Mouse (Mus musculus) liver, embryonic 13.5 days (tissue): Measurements from ENCODE around the gene Dgkq. TPM values are rescaled to one million over a fixed set of nuclear protein-coding genes. Genes with fewer than 3 reads are reported as not detected.
"Not testable (repeated sequence)": the region's sequence is repeated elsewhere in the genome, so short reads cannot be mapped to it uniquely, and the experiment has no call there.

Source experiments
- ATAC-seq: fragments of 200-750 bp; cut with Nextera tagmentation; 2 replicates; pipeline ENCODE4 v1.8.0; 2017; ENCODE audit warnings: low read depth, mild to moderate bottlenecking, moderate number of reproducible peaks, moderate library complexity
- DNase-seq: peaks from one replicate; pipeline ENCODE4 v3.0.0; 2022
- H3K27ac ChIP-seq: fragments of 300-500 bp; sonication (generic); 2 replicates; pipeline ENCODE4 v1.5.1; 2015; ENCODE audit warnings: moderate library complexity, mild to moderate bottlenecking, inconsistent platforms
- H3K27me3 ChIP-seq: fragments of 300-500 bp; sonication (generic); 2 replicates; pipeline ENCODE4 v1.6.1; 2015; ENCODE audit warnings: mild to moderate bottlenecking, inconsistent platforms
- H3K36me3 ChIP-seq: fragments of 300-500 bp; sonication (generic); 2 replicates; pipeline ENCODE4 v1.6.1; 2015; ENCODE audit warnings: mild to moderate bottlenecking, inconsistent platforms
- H3K4me1 ChIP-seq: fragments of 300-500 bp; sonication (generic); replicated peaks from 2 replicates; pipeline ENCODE4 v1.6.1; 2015; ENCODE audit warnings: inconsistent platforms
- H3K4me2 ChIP-seq: fragments of 300-500 bp; sonication (generic); 2 replicates; pipeline ENCODE4 v1.6.1; 2015; ENCODE audit warnings: inconsistent platforms, mild to moderate bottlenecking, moderate library complexity
- H3K4me3 ChIP-seq: fragments of 300-500 bp; sonication (generic); replicated peaks from 2 replicates; pipeline ENCODE4 v1.5.1; 2015; ENCODE audit warnings: mild to moderate bottlenecking, inconsistent platforms
- H3K9ac ChIP-seq: fragments of 300-500 bp; sonication (generic); 2 replicates; pipeline ENCODE4 v1.6.1; 2015; ENCODE audit warnings: mild to moderate bottlenecking, inconsistent platforms
- H3K9me3 ChIP-seq: fragments of 300-500 bp; sonication (generic); replicated peaks from 2 replicates; pipeline ENCODE4 v1.6.1; 2016; ENCODE audit warnings: inconsistent platforms
- WGBS: fragments of 180-500 bp; shearing (Covaris S2); methylation state at CpG from one replicate; pipeline ENCODE4 v1.1.7; 2015; ENCODE audit not compliant: insufficient replicate concordance; 5-methylcytosine and 5-hydroxymethylcytosine counted together
- polyA plus RNA-seq: library from polyadenylated mRNA; unstranded; fragments of >200 nt; fragmentation: Nextera tagmentation; extraction: Ambion mirVana; gene quantifications from 2 replicates; pipeline ENCODE4 v1.2.1, GENCODE M21; 2015

Gene Dgkq
- polyA plus RNA-seq, 1 experiment from 2014 or later = 3.6 TPM

DNA sequence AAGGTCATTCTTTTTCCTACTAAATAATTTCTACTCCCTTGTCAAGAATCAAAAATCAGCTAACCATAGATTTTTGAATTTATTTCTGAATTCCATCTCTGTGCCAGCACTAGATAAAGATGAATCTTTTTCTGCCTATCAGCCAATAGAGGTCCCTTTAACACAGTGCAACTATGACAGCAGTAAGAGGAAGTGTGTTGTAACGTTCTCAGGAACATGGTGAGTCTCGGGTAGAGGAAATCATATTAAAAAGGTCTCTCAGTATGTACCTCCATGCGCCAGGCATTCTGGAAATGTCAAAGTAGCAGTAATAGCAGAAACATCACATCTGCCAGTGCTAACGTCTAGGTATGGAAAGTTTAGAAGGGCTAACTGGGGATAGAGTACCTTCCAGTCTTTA is 33.3 kb downstream of the Dgkq start:
- WGBS = 41% methylated on average over 4 of the region's 4 CpGs
- no peak overlapping the region for H3K4me3 ChIP-seq
- DNase-seq = no peak
- H3K27ac ChIP-seq = no peak overlapping the region
- H3K4me1 ChIP-seq = peaks cover 2% of the 10 kb centered on the region; the same call in 1 of the 2 replicates
- no peaks in the 10 kb centered on the region for H3K9me3 ChIP-seq
- no peaks in the 10 kb centered on the region for H3K36me3 ChIP-seq
- no peak overlapping the region for H3K4me2 ChIP-seq
- no peaks in the 10 kb centered on the region for H3K27me3 ChIP-seq
- ATAC-seq = no peak
- H3K9ac ChIP-seq = no peak overlapping the region

DNA sequence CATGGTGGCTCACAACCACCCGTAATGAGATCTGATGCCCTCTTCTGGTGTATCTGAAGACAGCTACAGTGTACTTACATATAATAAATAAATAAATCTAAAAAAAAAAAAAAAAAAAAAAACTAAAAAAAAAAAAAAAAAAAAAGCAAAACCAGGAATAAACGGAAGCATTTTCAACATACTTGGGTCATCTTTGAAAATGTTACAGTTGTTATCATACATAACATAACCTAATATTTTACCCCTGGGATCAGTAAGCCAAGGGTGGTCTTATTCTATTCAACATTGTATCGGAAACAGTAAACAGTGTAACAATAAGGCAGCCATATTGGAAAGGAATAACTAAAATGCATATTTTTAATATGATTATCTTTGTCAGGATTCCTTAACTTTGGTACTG is 35.4 kb downstream of the Dgkq start:
- H3K9ac ChIP-seq, ATAC-seq, H3K36me3 ChIP-seq, H3K4me3 ChIP-seq, H3K27me3 ChIP-seq, H3K27ac ChIP-seq, H3K4me2 ChIP-seq, DNase-seq, H3K9me3 ChIP-seq: not testable (repeated sequence)
- peaks cover 15% of the 10 kb centered on the region for H3K4me1 ChIP-seq
- WGBS = 66% methylated on average over 3 of the region's 3 CpGs

DNA sequence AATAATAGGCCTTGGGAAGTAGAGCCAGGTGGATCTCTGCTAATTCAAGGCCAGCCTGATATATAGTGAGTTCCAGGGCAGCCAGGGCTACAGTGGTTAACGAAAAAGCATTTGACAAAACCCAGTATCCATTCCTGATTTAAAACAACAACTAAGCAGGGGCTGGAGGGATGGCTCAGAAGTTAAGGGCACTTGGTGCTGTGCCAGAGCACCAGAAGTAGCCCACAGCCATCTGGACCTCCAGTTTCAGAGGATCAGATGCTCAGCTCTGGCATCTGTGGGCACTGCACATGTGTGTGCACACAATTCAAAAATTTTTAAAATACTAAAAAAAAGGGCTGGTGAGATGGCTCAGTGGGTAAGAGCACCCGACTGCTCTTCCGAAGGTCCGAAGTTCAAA is 35.8 kb downstream of the Dgkq start:
- no peak overlapping the region for H3K4me2 ChIP-seq
- WGBS = 87% methylated on average over 4 of the region's 4 CpGs
- no peak overlapping the region for H3K27ac ChIP-seq
- no peaks in the 10 kb centered on the region for H3K36me3 ChIP-seq
- DNase-seq (no peak), ATAC-seq (no peak)
- no peak overlapping the region for H3K9ac ChIP-seq
- no peak overlapping the region for H3K4me3 ChIP-seq
- no peaks in the 10 kb centered on the region for H3K27me3 ChIP-seq
- H3K4me1 ChIP-seq = peaks cover 17% of the 10 kb centered on the region
- H3K9me3 ChIP-seq = no peaks in the 10 kb centered on the region

DNA sequence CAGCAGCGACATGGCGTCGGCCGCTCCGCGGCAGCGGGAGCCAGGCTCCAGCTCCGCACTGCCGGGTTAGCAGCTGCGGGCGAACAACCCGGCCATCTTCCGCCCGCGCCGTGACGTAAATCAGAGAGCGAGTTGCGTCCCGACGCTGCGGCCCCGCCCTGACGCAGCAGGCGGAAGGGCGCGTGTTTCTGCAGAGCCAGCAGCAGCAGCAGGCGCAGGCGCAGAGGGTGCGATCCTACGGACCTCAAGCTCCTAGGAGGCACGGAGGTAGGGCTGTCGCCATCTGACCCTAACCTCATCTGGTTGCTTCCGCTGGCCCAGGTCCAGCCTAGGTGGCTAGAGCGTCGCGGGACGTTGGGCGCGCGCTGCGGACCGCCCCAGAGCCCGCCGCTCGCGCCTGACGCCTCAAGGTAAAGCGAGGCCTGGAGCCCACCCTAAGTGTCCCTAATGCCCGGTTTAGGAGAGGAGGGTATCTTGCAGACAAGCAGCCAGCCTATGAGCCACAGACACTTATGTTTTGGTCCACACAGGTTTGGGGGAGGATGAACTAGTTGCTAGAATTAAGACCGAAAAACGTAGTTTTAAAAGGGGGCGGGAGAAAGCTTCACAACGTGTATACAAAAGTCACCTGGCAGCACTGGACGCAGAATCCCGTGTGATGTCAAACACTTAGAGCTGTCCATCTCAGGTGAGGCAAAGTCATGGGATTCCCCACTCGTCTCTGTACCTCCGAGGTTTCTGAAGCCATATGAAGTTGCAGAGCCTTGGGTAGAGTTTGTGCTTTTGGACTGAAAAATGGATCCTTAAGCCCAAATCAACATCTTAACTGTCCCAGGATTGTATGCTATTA is 39.6 kb downstream of the Dgkq start, which contains the start of the genes Gak and Tmem175:
Gene Gak (minus strand): TSS at position 122 of the 850 bp plus-strand sequence.
Gene Tmem175 (plus strand): TSS at position 137 of the 850 bp plus-strand sequence.
- H3K9me3 ChIP-seq = no peaks in the 10 kb centered on the region
- no peaks in the 10 kb centered on the region for H3K27me3 ChIP-seq
- peaks cover 3% of the 10 kb centered on the region; the same call in 1 of the 2 replicates for H3K36me3 ChIP-seq
- under 1% methylated on average over 58 of the region's 58 CpGs for WGBS
- peak within 1 kb of the TSS; percentile 80 for H3K4me2 ChIP-seq
- peak within 1 kb of the TSS; percentile 93 for H3K9ac ChIP-seq
- DNase-seq (peak; percentile 89), ATAC-seq (peak; percentile 95)
- peak within 1 kb of the TSS; percentile 91 for H3K4me3 ChIP-seq
- H3K4me1 ChIP-seq = peaks cover 52% of the 10 kb centered on the region
- peak within 1 kb of the TSS; percentile 89 for H3K27ac ChIP-seq

DNA sequence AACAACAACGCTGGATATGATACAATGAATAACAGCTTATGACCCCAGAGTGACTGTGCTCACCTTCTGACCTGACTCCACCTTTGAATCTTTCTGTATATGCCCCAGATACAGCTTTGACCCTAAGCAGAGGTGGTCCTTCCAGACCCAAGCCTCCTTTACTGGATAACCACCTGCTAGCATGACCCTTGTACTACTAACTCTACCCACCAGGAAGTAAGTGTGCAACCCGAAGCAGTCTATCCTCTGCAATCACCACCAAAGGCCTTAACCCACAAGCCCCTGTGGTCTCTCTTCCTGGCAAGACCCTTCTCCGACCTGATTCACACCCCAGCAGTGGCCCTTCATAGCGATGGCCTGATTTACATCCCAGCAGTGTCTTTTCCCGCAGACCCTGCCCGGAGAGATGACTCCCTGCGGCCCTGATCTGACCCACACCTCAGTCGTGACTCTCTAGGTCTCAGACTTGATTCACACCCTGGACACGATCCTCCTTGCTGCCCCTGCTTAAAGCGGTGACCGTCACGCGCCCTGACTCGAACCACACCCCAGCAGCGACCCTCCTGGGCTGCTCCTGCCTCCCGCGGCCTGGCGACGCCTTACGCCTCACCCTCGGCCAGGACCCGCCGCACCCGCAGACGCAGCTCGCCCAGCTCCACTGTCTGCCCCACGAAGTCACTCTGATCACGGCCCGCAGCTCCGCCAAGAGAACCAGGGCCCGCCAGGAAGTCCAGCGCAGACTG is 40.4 kb downstream of the Dgkq start:
- Histone ChIP-seq H3K4me2 (peak overlapping the region; percentile 80), H3K4me1 (peaks cover 52% of the 10 kb centered on the region), H3K27me3 (no peaks in the 10 kb centered on the region), H3K36me3 (peaks cover 10% of the 10 kb centered on the region), H3K9me3 (no peaks in the 10 kb centered on the region), H3K4me3 (peak overlapping the region; percentile 91), H3K27ac (peak overlapping the region; percentile 89), H3K9ac (peak overlapping the region; percentile 93)
- 1% methylated on average over 32 of the region's 32 CpGs for WGBS
- ATAC-seq = peak; percentile 84
- DNase-seq = peak; percentile 20

DNA sequence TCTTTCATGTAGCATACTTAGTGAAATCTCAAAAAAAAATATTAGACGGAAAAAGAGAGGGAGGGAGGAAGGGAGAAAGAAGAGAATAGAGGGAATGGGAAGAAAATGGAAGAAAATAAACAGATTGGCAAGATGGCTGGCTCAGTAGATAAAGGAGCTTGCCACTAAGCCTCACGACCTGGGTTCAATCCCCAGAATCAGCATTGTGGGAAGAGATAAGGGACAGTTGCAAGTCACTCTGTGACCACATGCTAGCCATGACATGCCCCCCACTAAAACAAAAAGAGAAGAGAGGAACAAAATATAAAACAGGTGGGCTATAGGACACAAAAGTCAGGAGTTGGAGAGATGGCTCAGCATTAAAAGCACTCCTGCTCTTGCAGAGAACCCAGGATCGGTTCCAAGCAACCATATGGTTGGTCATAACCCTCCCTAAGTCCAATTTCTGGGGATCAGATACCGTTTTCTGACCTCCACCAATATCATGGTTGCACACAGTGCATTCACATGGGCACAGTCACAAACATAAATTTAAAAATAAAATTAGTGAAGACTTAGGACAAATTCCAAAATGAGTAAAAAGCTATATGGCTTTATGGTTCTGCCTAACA is 43.3 kb downstream of the Dgkq start:
- DNase-seq = peak; percentile 15
- Histone ChIP-seq H3K9ac (no peak overlapping the region), H3K9me3 (no peaks in the 10 kb centered on the region), H3K36me3 (peaks cover 38% of the 10 kb centered on the region), H3K4me1 (peaks cover 50% of the 10 kb centered on the region), H3K4me3 (no peak overlapping the region), H3K27ac (no peak overlapping the region), H3K27me3 (no peaks in the 10 kb centered on the region), H3K4me2 (peak overlapping the region; percentile 9)
- ATAC-seq = no peak
- 36% methylated on average over 4 of the region's 4 CpGs for WGBS

DNA sequence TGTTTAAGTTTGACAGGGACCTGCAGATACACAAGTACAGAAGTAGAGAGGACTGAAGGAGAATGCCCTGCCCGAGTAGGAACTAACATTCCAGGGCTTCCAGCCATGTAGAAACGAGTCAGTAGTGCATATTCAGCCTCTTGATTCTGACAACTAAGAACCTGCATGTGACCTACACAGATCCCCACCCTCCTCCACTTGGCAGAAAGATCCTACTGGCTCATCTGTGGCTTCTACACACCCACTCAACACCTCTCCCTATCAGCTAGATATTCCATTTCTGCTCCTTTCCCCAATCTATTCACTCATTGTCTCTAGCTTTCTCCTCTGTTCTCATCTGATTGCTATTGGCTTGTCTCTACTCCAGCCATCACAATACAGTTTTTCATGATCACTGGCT is 47.6 kb downstream of the Dgkq start:
- Histone ChIP-seq H3K4me2 (no peak overlapping the region), H3K36me3 (peaks cover 74% of the 10 kb centered on the region), H3K4me1 (peaks cover 17% of the 10 kb centered on the region), H3K4me3 (no peak overlapping the region), H3K9me3 (no peaks in the 10 kb centered on the region), H3K27ac (no peak overlapping the region), H3K9ac (no peak overlapping the region), H3K27me3 (no peaks in the 10 kb centered on the region)
- no peak for DNase-seq
- 64% methylated on average over 2 of the region's 2 CpGs for WGBS
- no peak; the same call in 1 of the 2 replicates for ATAC-seq

DNA sequence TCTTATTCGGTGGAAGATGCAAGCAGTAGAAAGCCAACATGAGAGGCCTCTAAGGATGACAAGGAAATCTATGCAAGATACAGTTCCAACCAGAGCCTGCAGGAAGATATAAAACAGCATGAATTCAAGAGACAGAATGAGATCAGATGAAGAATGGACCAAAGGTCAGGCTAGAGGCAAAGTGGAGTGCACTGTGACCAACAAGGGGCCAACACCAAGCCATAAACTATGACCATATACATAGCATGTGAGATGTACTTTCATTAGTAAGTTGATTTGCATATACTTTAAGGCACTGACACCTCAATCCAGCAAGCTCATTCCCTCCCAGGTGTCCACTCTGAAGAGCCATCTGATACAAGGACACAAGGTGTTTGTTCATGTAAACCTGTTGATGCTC is 59.0 kb downstream of the Dgkq start:
- 89% methylated on average over 1 of the region's 1 CpGs for WGBS

DNA sequence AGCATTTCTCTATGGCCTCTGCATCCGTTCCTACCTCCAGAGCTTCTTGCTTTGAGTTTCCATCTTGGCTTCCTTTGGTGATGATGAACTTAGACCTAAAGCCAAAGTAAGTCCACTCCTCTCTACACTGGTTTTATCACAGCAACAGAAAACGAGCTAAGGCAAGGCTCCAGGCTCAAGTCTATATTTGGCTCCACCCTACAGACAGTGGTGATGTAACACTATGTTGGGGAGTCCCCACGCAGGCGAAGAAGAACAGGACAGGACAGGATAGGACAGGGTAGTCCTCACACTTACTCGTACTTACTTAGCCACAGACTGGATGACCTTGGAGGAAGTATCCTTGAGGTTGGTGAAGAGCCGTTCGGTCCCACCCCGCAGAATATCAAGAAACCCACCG is 66.9 kb downstream of the Dgkq start:
- H3K4me1 ChIP-seq = no peaks in the 10 kb centered on the region
- peaks cover 97% of the 10 kb centered on the region for H3K36me3 ChIP-seq
- H3K4me2 ChIP-seq = no peak overlapping the region
- no peak overlapping the region for H3K27ac ChIP-seq
- no peaks in the 10 kb centered on the region for H3K9me3 ChIP-seq
- DNase-seq = no peak
- H3K27me3 ChIP-seq = no peaks in the 10 kb centered on the region
- H3K4me3 ChIP-seq = no peak overlapping the region
- 87% methylated on average over 9 of the region's 9 CpGs for WGBS
- ATAC-seq = no peak
- no peak overlapping the region for H3K9ac ChIP-seq

More for the DNA sequence above, 59.0 kb downstream of the Dgkq start:
- DNase-seq (no peak), ATAC-seq (no peak)
- no peak overlapping the region for H3K4me2 ChIP-seq
- peaks cover 96% of the 10 kb centered on the region for H3K36me3 ChIP-seq
- no peaks in the 10 kb centered on the region for H3K4me1 ChIP-seq
- H3K4me3 ChIP-seq = no peak overlapping the region
- H3K9me3 ChIP-seq = no peaks in the 10 kb centered on the region
- H3K9ac ChIP-seq = no peak overlapping the region
- H3K27ac ChIP-seq = no peak overlapping the region
- no peaks in the 10 kb centered on the region for H3K27me3 ChIP-seq

DNA sequence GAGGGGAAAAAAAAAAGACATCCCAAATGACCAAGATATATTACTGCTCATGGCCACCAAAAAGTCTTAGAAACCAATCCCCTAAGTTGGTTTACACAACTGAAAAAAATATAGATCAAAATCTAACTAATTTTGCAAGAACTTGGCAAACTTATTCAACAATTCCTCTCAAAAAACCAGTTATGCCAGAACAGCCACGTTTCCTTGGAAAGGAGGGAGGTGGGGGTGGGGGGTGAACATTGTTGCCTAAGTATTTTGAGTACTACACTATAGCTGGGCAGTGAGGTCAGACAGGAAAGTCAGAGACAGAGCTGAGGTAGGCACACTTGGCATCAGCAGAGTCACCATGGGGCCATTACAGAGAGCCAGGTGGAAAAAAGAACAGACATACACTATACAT is 69.5 kb downstream of the Dgkq start:
- peaks cover 97% of the 10 kb centered on the region for H3K36me3 ChIP-seq

More for the DNA sequence above, 69.5 kb downstream of the Dgkq start:
- ATAC-seq = no peak
- Histone ChIP-seq H3K4me3 (no peak overlapping the region), H3K9ac (no peak overlapping the region), H3K4me1 (no peaks in the 10 kb centered on the region), H3K27ac (no peak overlapping the region), H3K27me3 (no peaks in the 10 kb centered on the region), H3K4me2 (no peak overlapping the region), H3K9me3 (no peaks in the 10 kb centered on the region)
- 67% methylated on average over 1 of the region's 1 CpGs for WGBS
- DNase-seq = no peak
